Comparison of ENCODE assay signal across 10 mouse cellular contexts in the genomic region with DNA sequence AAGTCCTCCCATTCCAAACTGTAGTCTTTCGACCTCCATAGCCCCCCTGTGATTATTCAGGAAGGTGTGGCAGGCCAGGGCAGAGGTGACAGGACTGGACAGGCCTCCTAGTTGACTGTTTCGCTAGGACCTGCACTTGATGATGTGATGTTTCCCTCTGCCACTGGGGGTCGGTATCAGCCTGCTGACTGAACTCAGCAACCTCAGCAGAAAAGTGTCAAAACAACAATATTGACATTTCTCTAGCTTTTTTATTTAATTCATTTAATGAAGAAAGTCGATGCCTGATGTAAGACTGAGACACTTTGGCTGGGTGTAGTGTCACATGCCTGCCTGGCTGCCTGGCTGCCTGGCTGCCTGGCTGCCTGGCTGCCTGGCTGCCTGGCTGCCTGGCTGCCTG. TPM values are rescaled to one million over a fixed set of nuclear protein-coding genes. Genes with fewer than 3 reads are reported as not detected.
DNase-seq lines count a peak whose midpoint lies in the region; ATAC-seq lines count a peak whose summit lies in the region.
"Had no signal": no experiment of that assay in that cellular context is flagged by ENCODE, and none has a peak within 500 bp of the region (broad histone marks: within the 10 kb centered on the region; RNA-seq: fewer than 3 reads in every experiment).

No protein-coding gene starts in this region.

- no peaks in the 10 kb centered on the region for H3K27me3 ChIP-seq in neural tube, embryonic 14.5 days (ENCODE audit: control insufficient read depth, insufficient read depth, low read length)
- H3K27me3 ChIP-seq: embryonic facial prominence, embryonic 15.5 days; liver, embryonic 13.5 days had no signal

- H3K27ac ChIP-seq in neural tube, embryonic 14.5 days (ENCODE audit: low read depth, low read length), result no peak overlapping the region
- H3K27ac ChIP-seq: embryonic facial prominence, embryonic 15.5 days; liver, embryonic 13.5 days had no signal

- H3K4me3 ChIP-seq in neural tube, embryonic 14.5 days (ENCODE audit: low read depth, low read length), result no peak overlapping the region
- H3K4me3 ChIP-seq: embryonic facial prominence, embryonic 15.5 days; liver, embryonic 13.5 days had no signal

- no peaks in the 10 kb centered on the region for H3K9me3 ChIP-seq in neural tube, embryonic 14.5 days (ENCODE audit: control insufficient read depth, low read length)
- H3K9me3 ChIP-seq: embryonic facial prominence, embryonic 15.5 days; liver, embryonic 13.5 days had no signal

- H3K4me1 ChIP-seq in neural tube, embryonic 14.5 days (ENCODE audit: control insufficient read depth, insufficient read depth, low read length), result no peaks in the 10 kb centered on the region
- H3K4me1 ChIP-seq: embryonic facial prominence, embryonic 15.5 days; liver, embryonic 13.5 days had no signal

- peak; percentile 38 for DNase-seq in adrenal gland, adult 2 months
- DNase-seq in adrenal gland, adult 18-20 months (ENCODE audit: low spot score in 2 of 2), result no peak
- peak; percentile 36 for DNase-seq in ovary, postnatal 36 days (ENCODE audit: low spot score)
- DNase-seq in ovary, adult 18-20 months (ENCODE audit: low spot score), result no peak
- peak; percentile 33 to 45 for DNase-seq in frontal cortex, postnatal 25 days (ENCODE audit: low spot score in 2 of 2)
- DNase-seq in layer of hippocampus, postnatal 25 days (ENCODE audit: extremely low spot score in 1 of 2, low spot score in 1 of 2), result peak; percentile 45 to 67
- DNase-seq in spleen, postnatal 14 days (ENCODE audit: low spot score in 2 of 2), result no peak
- DNase-seq: liver, embryonic 13.5 days had no signal

- no peak overlapping the region for H3K4me2 ChIP-seq in neural tube, embryonic 14.5 days (ENCODE audit: low read depth, low read length)
- H3K4me2 ChIP-seq: embryonic facial prominence, embryonic 15.5 days; liver, embryonic 13.5 days had no signal

- no peaks in the 10 kb centered on the region for H3K36me3 ChIP-seq in neural tube, embryonic 14.5 days (ENCODE audit: control insufficient read depth, insufficient read depth, low read length)
- H3K36me3 ChIP-seq: embryonic facial prominence, embryonic 15.5 days; liver, embryonic 13.5 days had no signal

- H3K9ac ChIP-seq in neural tube, embryonic 14.5 days (replicated peaks; ENCODE audit: low read depth, low read length), result no peak overlapping the region
- H3K9ac ChIP-seq: embryonic facial prominence, embryonic 15.5 days; liver, embryonic 13.5 days had no signal

- peak; percentile 74 for ATAC-seq in neural tube, embryonic 14.5 days (ENCODE audit: low read depth)

- 22% methylated on average over 4 of the region's 4 CpGs for WGBS in neural tube, embryonic 14.5 days

RNA-seq across cellular contexts. Expression of a gene that starts 22.2 kb away (rescaled TPM):
- 10 to 100 TPM in 1 of 2 experiments, 1 to 10 TPM in 1; 9.8 to 14.0 TPM for total RNA-seq in adrenal gland, adult 2 months (2021)
- 0.95 and 1.1 TPM in 2 replicates for polyA plus RNA-seq in adrenal gland, adult 2 months (2012; rRNA removed)
- 1 to 10 TPM; 6.7 to 7.7 TPM for total RNA-seq in adrenal gland, adult 18-20 months (2021)
- total RNA-seq in layer of hippocampus, postnatal 25 days (2021), result 10 to 100 TPM; 14.3 to 16.7 TPM
- 20.3 and 22.1 TPM in 2 replicates for polyA plus RNA-seq in neural tube, embryonic 14.5 days (2014; fragmentation: Nextera tagmentation; extraction: Ambion mirVana)

RNA-seq across cellular contexts. Expression of a gene that starts 54.5 kb away (rescaled TPM):
- 1 to 10 TPM in 1 of 2 experiments, under 1 TPM in 1; 0.81 to 2.1 TPM for total RNA-seq in adrenal gland, adult 2 months (2021)
- 1.5 and 1.7 TPM in 2 replicates for polyA plus RNA-seq in adrenal gland, adult 2 months (2012; rRNA removed)
- 1 to 10 TPM; 1.6 to 2.6 TPM for total RNA-seq in adrenal gland, adult 18-20 months (2021)
- 1 to 10 TPM; 5.9 to 6.2 TPM for total RNA-seq in layer of hippocampus, postnatal 25 days (2021)
- polyA plus RNA-seq in neural tube, embryonic 14.5 days (2014; fragmentation: Nextera tagmentation; extraction: Ambion mirVana), result 31.2 and 36.3 TPM in 2 replicates

Comparison
In these comparisons a context has a peak if more than half of its experiments do, and no peak if none do; other contexts are left out.
1. DNase-seq: peak in adrenal gland, adult 2 months (single experiment), ovary, postnatal 36 days (single experiment), frontal cortex, postnatal 25 days (2 of 2) and layer of hippocampus, postnatal 25 days (2 of 2); none in adrenal gland, adult 18-20 months (0 of 2), ovary, adult 18-20 months (single experiment) and spleen, postnatal 14 days (0 of 2).